Mouse (Mus musculus) ES-E14 (cell line): ENCODE measurements around the gene Hist1h4b. TPM values are rescaled to one million over a fixed set of nuclear protein-coding genes. Genes with fewer than 3 reads are reported as not detected.

Experiments
- DNase-seq: peaks from one replicate; pipeline ENCODE4 v3.0.0-alpha.2; 2013; ENCODE audit warnings: low read depth, low spot score
- H3K27ac ChIP-seq: 2 replicates; pipeline ENCODE4 v1.5.1; 2012; ENCODE audit warnings: low read depth, mild to moderate bottlenecking, low read length, moderate library complexity, mixed read lengths; ENCODE audit not compliant: poor library complexity, insufficient read depth, severe bottlenecking
- H3K36me3 ChIP-seq: 2 replicates; pipeline ENCODE4 v1.6.1; 2012; ENCODE audit warnings: mild to moderate bottlenecking, low read length, moderate library complexity, mixed read lengths; ENCODE audit not compliant: control insufficient read depth, poor library complexity, insufficient read depth, severe bottlenecking
- H3K4me1 ChIP-seq, 2 experiments: fragments of 150-350 bp in 1 of 2; sonication (generic) in 1 of 2; 2 replicates each; pipeline ENCODE4 v1.6.1; 2012; ENCODE audit warnings: low read length in 2 of 2, mild to moderate bottlenecking in 1 of 2, mixed read lengths in 1 of 2; ENCODE audit not compliant: control insufficient read depth in 2 of 2, insufficient read depth in 2 of 2, poor library complexity in 1 of 2
- H3K4me3 ChIP-seq, 2 experiments: fragments of 150-350 bp in 1 of 2; sonication (generic) in 1 of 2; 2 replicates each; pipeline ENCODE4 v1.5.1; 2012; ENCODE audit warnings: low read length in 2 of 2, low read depth in 1 of 2, mild to moderate bottlenecking in 1 of 2, mixed read lengths in 1 of 2; ENCODE audit not compliant: insufficient read depth in 1 of 2, poor library complexity in 1 of 2, severe bottlenecking in 1 of 2
- H3K9ac ChIP-seq: 2 replicates; pipeline ENCODE4 v1.6.1; 2012; ENCODE audit warnings: low read depth, mild to moderate bottlenecking, low read length, mixed read lengths; ENCODE audit not compliant: poor library complexity, insufficient read depth, severe bottlenecking
- H3K9me3 ChIP-seq: fragments of 150-350 bp; sonication (generic); 2 replicates; pipeline ENCODE4 v1.6.1; 2012; ENCODE audit warnings: low read depth, mild to moderate bottlenecking, low read length; ENCODE audit not compliant: control insufficient read depth, insufficient read depth
- CHD2 ChIP-seq: IDR thresholded peaks from 2 replicates; pipeline ENCODE4 v1.6.1; 2014; ENCODE audit warnings: mild to moderate bottlenecking, low read depth, low read length, inconsistent platforms
- HCFC1 ChIP-seq: IDR thresholded peaks from 2 replicates; pipeline ENCODE4 v1.6.1; 2012; ENCODE audit warnings: low read length, inconsistent platforms, borderline replicate concordance; ENCODE audit not compliant: insufficient read depth
- MAFK ChIP-seq: IDR thresholded peaks from 2 replicates; pipeline ENCODE4 v1.6.1; 2014; ENCODE audit warnings: mild to moderate bottlenecking, low read depth, low read length, inconsistent platforms; ENCODE audit not compliant: insufficient read depth
- ZC3H11A ChIP-seq: IDR thresholded peaks from 2 replicates; pipeline ENCODE4 v1.6.1; 2012; ENCODE audit warnings: low read depth, mild to moderate bottlenecking, inconsistent platforms, low read length, borderline replicate concordance
- ZNF384 ChIP-seq: IDR thresholded peaks from 2 replicates; pipeline ENCODE4 v1.6.1; 2012; ENCODE audit warnings: low read depth, low read length, inconsistent platforms
- in situ Hi-C, 2 experiments: fragments of 600-800 bp; cut with MboI; formaldehyde crosslinking; loops; one replicate each; pipeline ENCODE4 v1.15.1; 2025; ENCODE audit warnings: low sequenced_read_pairs in 2 of 2, inconsistent platforms in 1 of 2; ENCODE audit not compliant: unreplicated experiment in 2 of 2
- total RNA-seq: library from RNA; depleted of rRNA; stranded (reverse); fragments of 300-350 nt; gene quantifications from 2 replicates; pipeline ENCODE4 v1.2.3, GENCODE M21; 2012

Hist1h4b gene
- total RNA-seq, 1 experiment = 1,339 TPM

DNA sequence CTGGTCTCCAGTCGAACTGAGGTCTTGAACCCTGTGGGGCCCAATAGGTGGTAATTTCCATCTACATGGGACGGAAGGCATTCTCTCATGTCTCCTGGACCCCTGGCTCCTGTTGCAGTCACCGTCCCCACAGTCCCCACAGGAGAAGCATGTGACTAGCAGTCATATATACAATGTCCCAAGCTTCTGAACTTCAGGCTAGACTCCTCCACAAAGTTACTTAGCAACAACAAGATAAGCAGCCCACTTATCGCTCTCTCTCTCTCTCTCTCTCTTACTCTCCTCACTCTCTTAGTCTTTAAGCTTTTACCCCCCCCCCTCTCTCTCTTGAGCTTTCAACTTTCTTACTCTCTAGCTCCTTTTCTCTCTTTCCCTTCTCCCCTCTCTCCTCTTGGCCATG, 32.6 kb upstream of the Hist1h4b start:
- H3K36me3 ChIP-seq = no peaks in the 10 kb centered on the region
- H3K27ac ChIP-seq = no peak overlapping the region
- no peaks in the 10 kb centered on the region for H3K4me1 ChIP-seq
- in situ Hi-C loops = no loop called here
- no peaks in the 10 kb centered on the region for H3K9me3 ChIP-seq
- TF ChIP-seq MAFK (no peak), ZC3H11A (no peak), HCFC1 (no peak), ZNF384 (no peak), CHD2 (no peak)
- no peak overlapping the region for H3K4me3 ChIP-seq
- no peak for DNase-seq
- H3K9ac ChIP-seq = no peak overlapping the region

DNA sequence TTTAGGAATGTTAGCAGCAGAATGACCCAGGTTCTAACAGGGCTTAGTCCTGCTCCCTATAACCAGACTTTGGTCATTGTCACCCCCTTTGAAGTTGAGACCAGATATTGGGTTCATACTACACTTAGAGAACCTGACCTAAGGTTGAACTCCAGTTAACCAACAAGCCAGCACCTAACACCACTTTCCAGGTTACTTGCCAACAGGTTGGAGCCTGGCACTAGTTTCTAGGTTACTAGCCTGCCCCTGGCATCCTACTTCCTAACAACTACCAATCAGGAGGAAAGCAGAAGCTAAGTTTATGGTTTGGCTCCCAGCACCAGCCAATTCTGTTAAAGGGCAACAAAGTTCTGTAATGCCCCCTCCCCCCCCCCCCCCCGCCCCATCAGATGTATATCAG, 31.6 kb upstream of the Hist1h4b start:
- Histone ChIP-seq H3K4me1 (no peaks in the 10 kb centered on the region), H3K4me3 (no peak overlapping the region), H3K36me3 (no peaks in the 10 kb centered on the region), H3K9me3 (no peaks in the 10 kb centered on the region), H3K27ac (no peak overlapping the region), H3K9ac (no peak overlapping the region)
- TF ChIP-seq CHD2 (no peak), ZNF384 (no peak), HCFC1 (no peak), ZC3H11A (no peak), MAFK (no peak)
- DNase-seq = no peak
- in situ Hi-C loops = no loop called here

- no peak overlapping the region for H3K9ac ChIP-seq
- DNase-seq = no peak
These were observed 28.2 kb upstream of the Hist1h4b start for GRCm38 (mm10) chr13:23728472-23729191.

DNA sequence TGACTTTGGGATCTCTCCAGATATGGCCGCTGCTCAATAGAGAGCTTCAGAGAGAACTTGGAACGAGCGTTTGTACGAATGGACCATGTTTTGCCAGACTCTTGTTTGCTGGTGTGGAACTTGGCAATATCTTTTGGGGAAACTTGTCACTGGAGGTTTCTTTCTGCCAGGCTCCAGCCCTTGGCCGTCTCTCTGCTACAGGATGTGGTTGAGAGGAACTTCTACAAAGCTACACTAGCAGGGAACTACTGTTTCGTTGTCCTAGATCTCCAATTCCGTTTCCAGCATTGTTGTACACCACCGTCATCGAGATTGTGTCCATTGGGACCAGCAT, 27.7 kb upstream of the Hist1h4b start:
- TF ChIP-seq ZC3H11A (no peak), CHD2 (no peak), ZNF384 (no peak), HCFC1 (no peak), MAFK (no peak)
- no peak for DNase-seq
- Histone ChIP-seq H3K9ac (no peak overlapping the region), H3K27ac (no peak overlapping the region), H3K4me3 (no peak overlapping the region), H3K36me3 (no peaks in the 10 kb centered on the region), H3K9me3 (no peaks in the 10 kb centered on the region), H3K4me1 (0 out of 4 replicates have a peak, but pooled peaks cover 0 to 2% of the 10 kb centered on the region in 2 experiments)
- in situ Hi-C loops = no loop called here

More at GRCm38 (mm10) chr13:23728472-23729191, 28.2 kb upstream of the Hist1h4b start:
- TF ChIP-seq HCFC1 (no peak), CHD2 (no peak), MAFK (no peak), ZC3H11A (no peak), ZNF384 (no peak)
- Histone ChIP-seq H3K27ac (no peak overlapping the region), H3K36me3 (no peaks in the 10 kb centered on the region), H3K9me3 (no peaks in the 10 kb centered on the region), H3K4me1 (0 out of 4 replicates have a peak, but pooled peaks cover 0 to 2% of the 10 kb centered on the region in 2 experiments), H3K4me3 (no peak overlapping the region)
- in situ Hi-C loops = no loop called here

DNA sequence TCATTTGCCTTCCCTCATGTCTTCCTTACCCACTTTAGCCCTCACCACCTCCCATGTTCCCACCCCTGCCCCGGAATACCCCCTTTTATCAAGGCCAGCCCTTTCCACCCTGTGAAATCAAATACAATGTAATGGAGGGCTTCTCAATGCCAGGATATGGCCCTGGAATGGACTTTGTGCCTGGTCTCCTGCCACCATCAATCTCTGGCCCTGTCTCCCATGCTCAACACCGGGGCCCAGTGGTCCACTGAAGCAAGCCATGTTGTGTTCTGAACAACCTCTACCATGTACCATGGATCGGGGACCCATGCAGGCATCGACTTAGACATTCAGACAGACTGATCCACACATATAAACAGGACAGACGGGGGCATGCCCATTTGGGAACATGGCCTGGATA, 27.1 kb upstream of the Hist1h4b start:
- no peak for DNase-seq

More for the DNA sequence above, 27.1 kb upstream of the Hist1h4b start:
- no peak overlapping the region for H3K9ac ChIP-seq
- TF ChIP-seq CHD2 (no peak), MAFK (no peak), ZNF384 (no peak), HCFC1 (no peak), ZC3H11A (no peak)
- H3K36me3 ChIP-seq = no peaks in the 10 kb centered on the region
- no peak overlapping the region for H3K27ac ChIP-seq
- 0 out of 4 replicates have a peak, but pooled peaks cover 0 to 2% of the 10 kb centered on the region in 2 experiments for H3K4me1 ChIP-seq
- in situ Hi-C loops = no loop called here
- no peak overlapping the region for H3K4me3 ChIP-seq
- no peaks in the 10 kb centered on the region for H3K9me3 ChIP-seq
